Mouse (Mus musculus) embryonic fibroblast, embryonic 13.5 days (primary cell): ENCODE measurements around the gene Ccl24.

ENCODE experiments used
- CTCF ChIP-seq: IDR thresholded peaks from 2 replicates; pipeline ENCODE4 v1.5.1; 2011; ENCODE audit warnings: mild to moderate bottlenecking, control low read depth, low read length, moderate library complexity, borderline replicate concordance; ENCODE audit not compliant: insufficient read depth
- POLR2A ChIP-seq: IDR thresholded peaks from 2 replicates; pipeline ENCODE4 v1.6.1; 2011; ENCODE audit warnings: low read depth, mild to moderate bottlenecking, control low read depth, low read length, moderate library complexity

- TF ChIP-seq CTCF (no peak), POLR2A (no peak)
These were observed 4.2 kb downstream of the Ccl24 start for GRCm38 (mm10) chr5:135568698-135569097.
